Mouse (Mus musculus) megakaryocyte-erythroid progenitor cell, adult 5 weeks (primary cell): Measurements from ENCODE around the gene Ccdc153. TPM values are rescaled to one million over a fixed set of nuclear protein-coding genes. Genes with fewer than 3 reads are reported as not detected.

Source experiments
- polyA plus RNA-seq: library from polyadenylated mRNA; stranded (reverse); fragments of >175 nt; gene quantifications from 2 replicates; pipeline ENCODE4 v1.2.3, GENCODE M21; 2012

The Ccdc153 gene
- not detected in 2 replicates for polyA plus RNA-seq

DNA sequence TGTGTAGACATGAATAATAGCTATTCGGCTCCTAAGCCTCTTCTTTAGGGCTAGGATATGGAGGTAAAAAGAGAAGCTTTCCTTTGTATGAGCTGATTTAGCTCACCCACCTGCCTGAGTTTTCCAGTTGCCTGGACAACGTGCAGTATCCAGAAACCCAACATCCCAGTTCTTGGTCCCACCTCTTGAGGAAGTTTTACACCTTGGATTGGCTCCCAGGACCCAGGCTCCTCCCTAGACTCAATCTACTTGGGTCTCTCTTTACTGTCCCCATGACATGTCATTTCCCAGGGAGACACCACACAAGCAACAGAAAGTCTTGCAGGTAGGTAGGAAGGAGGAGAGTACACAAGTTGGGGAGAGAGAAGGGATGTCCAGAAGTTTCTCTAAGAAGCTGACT lies at the start of gene Ccdc153:
TSS of gene Ccdc153 (plus strand) at position 278 of the 400 bp plus-strand sequence.

DNA sequence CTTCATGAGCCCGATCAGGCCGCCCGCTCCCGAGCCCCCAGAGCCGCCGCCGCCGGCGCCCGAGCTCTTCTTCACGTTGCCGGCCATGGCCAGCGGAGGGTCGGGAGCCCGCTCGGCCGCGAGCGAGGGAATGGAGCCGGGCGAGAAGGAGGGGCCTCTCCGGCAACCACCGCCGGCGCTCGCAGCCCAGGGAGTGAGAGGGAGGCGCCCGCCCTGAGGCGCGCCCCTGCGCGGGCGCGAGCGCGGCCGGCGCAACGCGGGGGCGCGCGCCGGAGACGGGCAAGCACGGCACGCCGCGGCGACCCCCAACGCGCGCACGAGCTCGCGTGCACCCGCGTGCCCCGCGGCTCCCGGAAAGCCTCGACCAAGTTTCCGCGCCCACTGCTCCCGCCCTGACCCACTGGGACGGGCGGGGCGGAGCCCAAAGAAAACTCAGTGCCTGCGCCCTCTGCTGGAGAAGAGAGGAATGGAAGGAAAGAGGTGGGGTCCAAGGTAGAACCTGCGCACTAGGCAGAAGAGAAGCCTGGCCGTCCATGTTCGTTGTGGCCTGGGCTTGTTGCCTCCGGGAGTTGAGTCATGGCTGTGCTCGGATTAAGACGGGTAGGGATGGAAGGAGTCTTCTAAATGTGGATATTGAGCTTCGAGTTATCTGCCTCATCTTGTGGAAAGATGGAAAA lies 6.5 kb upstream of the Ccdc153 start, which contains the start of gene Cbl:
TSS of gene Cbl (minus strand) at position 248 of the 677 bp plus-strand sequence.

DNA sequence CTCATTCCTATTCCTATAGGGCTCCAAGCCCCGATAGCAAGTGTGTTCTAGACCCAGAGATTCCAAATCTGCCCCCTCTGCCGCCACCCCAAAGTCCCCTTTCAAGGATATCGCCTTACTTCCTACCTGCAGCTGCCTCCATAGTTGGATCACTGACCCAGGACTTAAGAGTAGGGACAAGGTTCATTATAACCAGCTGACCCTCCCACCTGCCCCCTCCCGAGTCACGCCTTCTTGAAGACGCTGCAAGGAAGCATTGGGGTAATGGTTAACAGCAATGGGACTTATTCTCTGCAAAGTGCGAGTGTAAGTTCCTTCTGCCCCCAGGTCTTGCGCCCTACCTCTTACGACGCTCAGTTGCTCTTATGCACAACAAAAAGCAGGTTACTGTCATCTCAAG lies 10.8 kb downstream of the Ccdc153 start, which contains the start of gene Pdzd3:
TSS of gene Pdzd3 (minus strand) at position 158 of the 400 bp plus-strand sequence.

DNA sequence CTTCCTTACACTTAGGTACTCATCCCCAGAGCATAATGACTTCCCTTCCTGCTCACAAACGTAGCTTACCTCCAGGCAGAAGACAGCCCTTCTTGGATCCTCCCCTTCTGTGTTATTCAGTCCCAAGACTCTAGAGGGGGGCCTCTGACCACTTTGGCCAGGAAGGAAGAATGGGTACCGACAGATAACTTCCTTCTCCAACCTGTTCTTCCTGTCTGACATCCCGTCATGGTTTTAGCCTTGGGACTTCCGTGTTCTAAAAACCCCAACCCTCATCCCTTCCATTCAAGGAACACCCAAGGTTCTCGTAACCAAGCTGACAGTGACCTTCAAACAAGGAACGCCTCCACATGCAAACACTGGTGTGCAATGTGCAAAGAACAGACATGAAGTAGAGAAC lies 28.0 kb downstream of the Ccdc153 start, which contains the start of gene Nlrx1:
TSS of gene Nlrx1 (minus strand) at position 168 of the 400 bp plus-strand sequence.

DNA sequence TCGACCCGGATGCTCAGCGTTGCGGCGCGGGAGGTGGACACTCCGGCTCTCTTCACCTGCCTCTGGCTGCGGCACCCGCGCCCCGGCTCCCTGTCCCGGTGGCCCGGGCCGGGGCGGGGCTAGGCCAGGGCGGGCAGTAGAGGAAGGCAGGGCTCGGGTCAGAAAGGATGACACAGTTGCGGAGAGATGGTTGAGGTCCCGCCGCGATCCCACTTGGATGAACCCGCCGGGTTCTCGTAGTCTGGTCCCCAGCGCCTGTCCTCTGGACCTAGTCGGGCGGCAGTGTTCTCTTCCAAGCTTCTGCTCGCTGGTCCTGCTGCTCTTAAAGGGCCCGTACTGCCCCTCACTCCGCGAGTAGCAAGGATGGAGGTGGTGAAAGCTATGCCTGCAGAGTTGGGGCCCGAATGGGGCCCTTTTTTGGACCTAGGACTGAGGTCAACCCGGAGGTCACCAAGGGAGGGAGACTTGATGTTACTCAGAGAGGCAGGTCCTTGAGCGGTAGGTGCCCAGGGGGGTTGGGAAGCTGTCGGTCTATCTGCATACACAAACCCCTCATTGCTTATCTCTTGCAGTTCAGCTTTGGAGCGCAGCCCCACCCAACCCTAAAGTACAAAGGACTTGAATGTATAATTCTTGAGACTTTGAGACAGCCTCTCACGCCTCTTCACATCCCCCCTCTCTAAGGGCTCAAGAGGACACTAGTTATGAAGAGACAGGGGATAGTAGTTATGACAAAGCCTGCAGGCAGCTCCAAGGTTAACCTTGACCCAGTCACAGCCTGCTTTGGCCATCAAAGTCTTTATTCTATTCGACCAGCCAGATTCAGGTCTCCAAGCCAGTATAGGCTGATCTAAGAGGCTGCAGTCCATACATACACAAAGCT lies 47.8 kb downstream of the Ccdc153 start, which contains the start of gene Abcg4:
TSS of gene Abcg4 (minus strand) at position 540 of the 883 bp plus-strand sequence.

Other genes starting within 250 kb of the Ccdc153 start
- 5.2 and 6.1 TPM in 2 replicates for gene Thy1, start 197.3 kb upstream of the Ccdc153 start, polyA plus RNA-seq
- 7.3 and 8.2 TPM in 2 replicates for gene Usp2, start 173.7 kb upstream of the Ccdc153 start, polyA plus RNA-seq
- gene Mfrp, start 138.9 kb upstream of the Ccdc153 start, polyA plus RNA-seq = 0.15 and 0.47 TPM in 2 replicates
- gene C1qtnf5, start 133.4 kb upstream of the Ccdc153 start, polyA plus RNA-seq = 0.28 and 0.50 TPM in 2 replicates
- not detected in 2 replicates for gene Gm49380, start 127.2 kb upstream of the Ccdc153 start, polyA plus RNA-seq
- gene Rnf26, start 127.2 kb upstream of the Ccdc153 start, polyA plus RNA-seq = 44.3 and 47.3 TPM in 2 replicates
- gene Mcam, start 106.2 kb upstream of the Ccdc153 start, polyA plus RNA-seq = 0.49 and 0.73 TPM in 2 replicates
- 17.2 and 20.8 TPM in 2 replicates for gene Cbl, start 6.6 kb upstream of the Ccdc153 start, polyA plus RNA-seq
- 0.13 and 0.44 TPM in 2 replicates for gene Pdzd3, start 10.8 kb downstream of the Ccdc153 start, polyA plus RNA-seq
- gene Nlrx1, start 27.9 kb downstream of the Ccdc153 start, polyA plus RNA-seq = 12.4 and 18.2 TPM in 2 replicates
- gene Abcg4, start 47.9 kb downstream of the Ccdc153 start, polyA plus RNA-seq = 12.4 and 16.0 TPM in 2 replicates
- 5.1 and 7.4 TPM in 2 replicates for gene Hinfp, start 65.0 kb downstream of the Ccdc153 start, polyA plus RNA-seq
- gene C2cd2l, start 79.6 kb downstream of the Ccdc153 start, polyA plus RNA-seq = 64.6 and 72.7 TPM in 2 replicates
- 10.2 and 12.1 TPM in 2 replicates for gene Dpagt1, start 85.3 kb downstream of the Ccdc153 start, polyA plus RNA-seq
- 701 and 895 TPM in 2 replicates for gene H2afx, start 94.0 kb downstream of the Ccdc153 start, polyA plus RNA-seq
- gene Hmbs, start 103.6 kb downstream of the Ccdc153 start, polyA plus RNA-seq = 70.8 and 79.3 TPM in 2 replicates
- gene Vps11, start 121.0 kb downstream of the Ccdc153 start, polyA plus RNA-seq = 14.2 and 16.1 TPM in 2 replicates
- 72.8 and 74.0 TPM in 2 replicates for gene Hyou1, start 138.8 kb downstream of the Ccdc153 start, polyA plus RNA-seq
- gene Slc37a4, start 156.2 kb downstream of the Ccdc153 start, polyA plus RNA-seq = 19.2 and 19.6 TPM in 2 replicates
- gene Rps25, start 166.5 kb downstream of the Ccdc153 start, polyA plus RNA-seq = 281 and 286 TPM in 2 replicates
- gene Trappc4, start 166.9 kb downstream of the Ccdc153 start, polyA plus RNA-seq = 10.1 and 11.5 TPM in 2 replicates
- gene Ccdc84, start 177.9 kb downstream of the Ccdc153 start, polyA plus RNA-seq = 17.1 and 21.6 TPM in 2 replicates
- gene Foxr1, start 200.5 kb downstream of the Ccdc153 start, polyA plus RNA-seq = not detected in 2 replicates
- gene Upk2, start 214.3 kb downstream of the Ccdc153 start, polyA plus RNA-seq = not detected in 2 replicates
- 59.4 and 73.6 TPM in 2 replicates for gene Bcl9l, start 242.1 kb downstream of the Ccdc153 start, polyA plus RNA-seq